Mouse (Mus musculus) limb, embryonic 11.5 days (tissue): ENCODE results near the gene Rft1. TPM values are rescaled to one million over a fixed set of nuclear protein-coding genes. Genes with fewer than 3 reads are reported as not detected.
"Not testable (repeated sequence)": the region's sequence is repeated elsewhere in the genome, so short reads cannot be mapped to it uniquely, and the experiment has no call there.

Experiments used
- ATAC-seq: fragments of 200-750 bp; cut with Nextera tagmentation; 2 replicates; pipeline ENCODE4 v1.8.0; 2017; ENCODE audit warnings: low read depth; ENCODE audit not compliant: insufficient number of reproducible peaks, low FRiP score, low TSS enrichment
- DNase-seq: peaks from one replicate; pipeline ENCODE4 v3.0.0-alpha.2; 2015; ENCODE audit warnings: low spot score
- H3K27ac ChIP-seq: fragments of 300-500 bp; sonication (generic); replicated peaks from 2 replicates; pipeline ENCODE4 v1.5.1; 2014; ENCODE audit warnings: low read depth, mild to moderate bottlenecking, low read length
- H3K27me3 ChIP-seq: fragments of 300-500 bp; sonication (generic); 2 replicates; pipeline ENCODE4 v1.6.1; 2014; ENCODE audit warnings: mild to moderate bottlenecking, low read length, mixed read lengths; ENCODE audit not compliant: control insufficient read depth, insufficient read depth
- H3K36me3 ChIP-seq: fragments of 300-500 bp; sonication (generic); 2 replicates; pipeline ENCODE4 v1.6.1; 2014; ENCODE audit warnings: mild to moderate bottlenecking, low read length, moderate library complexity, mixed read lengths; ENCODE audit not compliant: control insufficient read depth, insufficient read depth
- H3K4me1 ChIP-seq: fragments of 300-500 bp; sonication (generic); 2 replicates; pipeline ENCODE4 v1.6.1; 2014; ENCODE audit warnings: low read length, mixed read lengths; ENCODE audit not compliant: control insufficient read depth, insufficient read depth
- H3K4me2 ChIP-seq: fragments of 300-500 bp; sonication (generic); 2 replicates; pipeline ENCODE4 v1.6.1; 2014; ENCODE audit warnings: low read depth, mild to moderate bottlenecking, moderate library complexity; ENCODE audit not compliant: severe bottlenecking
- H3K4me3 ChIP-seq: fragments of 300-500 bp; sonication (generic); 2 replicates; pipeline ENCODE4 v1.5.1; 2014; ENCODE audit warnings: low read depth, low read length
- H3K9ac ChIP-seq: fragments of 300-500 bp; sonication (generic); 2 replicates; pipeline ENCODE4 v1.6.1; 2014; ENCODE audit warnings: mild to moderate bottlenecking, low read length
- H3K9me3 ChIP-seq: fragments of 300-500 bp; sonication (generic); 2 replicates; pipeline ENCODE4 v1.6.1; 2016; ENCODE audit warnings: low read length; ENCODE audit not compliant: control insufficient read depth
- WGBS: fragments of 180-500 bp; shearing (Covaris S2); extraction: QIAGEN DNeasy Blood & Tissue Kit; methylation state at CpG from one replicate; pipeline ENCODE4 v1.1.7; 2014; 5-methylcytosine and 5-hydroxymethylcytosine counted together
- polyA plus RNA-seq: library from polyadenylated mRNA; unstranded; fragments of >200 nt; fragmentation: Nextera tagmentation; extraction: Ambion mirVana; gene quantifications from 2 replicates; pipeline ENCODE4 v1.2.1, GENCODE M21; 2014

Gene Rft1
- polyA plus RNA-seq, 1 experiment from 2014 or later, result 19.0 TPM

DNA sequence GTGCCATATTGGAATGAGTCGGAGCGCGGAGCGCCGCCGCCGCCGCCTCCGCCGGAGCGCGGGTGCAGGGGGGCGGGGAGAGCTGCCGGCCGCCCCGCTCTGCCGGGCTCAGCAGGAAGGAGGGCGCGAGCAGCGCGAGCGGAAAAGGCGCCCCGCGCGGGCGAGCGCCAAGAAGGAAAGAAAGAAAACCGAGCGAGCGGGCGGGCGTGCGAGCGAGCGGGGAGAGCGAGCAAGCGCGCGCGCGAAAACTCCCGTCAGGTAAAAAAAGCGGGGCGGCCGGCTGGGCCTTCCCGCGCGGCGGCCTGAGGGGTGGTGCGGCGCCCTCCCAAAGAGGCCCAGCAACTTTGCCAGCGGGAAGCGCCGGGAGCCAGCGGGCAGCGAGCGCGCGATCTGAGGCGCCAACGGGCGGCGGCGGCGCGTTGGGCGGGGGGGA is 61.5 kb downstream of the Rft1 start:
- no peaks in the 10 kb centered on the region for H3K9me3 ChIP-seq
- H3K36me3 ChIP-seq, result no peaks in the 10 kb centered on the region
- DNase-seq (no peak), ATAC-seq (peak; percentile 75)
- H3K27me3 ChIP-seq, result peaks cover 5% of the 10 kb centered on the region; the same call in 1 of the 2 replicates
- H3K9ac ChIP-seq, result peak overlapping the region; percentile 94
- H3K4me3 ChIP-seq, result peak overlapping the region; percentile 80
- WGBS, result under 1% methylated on average over 45 of the region's 68 CpGs
- peak overlapping the region; percentile 90 for H3K27ac ChIP-seq
- 0 out of 2 replicates have a peak, but pooled peaks cover 3% of the 10 kb centered on the region for H3K4me1 ChIP-seq
- peak overlapping the region; percentile 75 for H3K4me2 ChIP-seq

DNA sequence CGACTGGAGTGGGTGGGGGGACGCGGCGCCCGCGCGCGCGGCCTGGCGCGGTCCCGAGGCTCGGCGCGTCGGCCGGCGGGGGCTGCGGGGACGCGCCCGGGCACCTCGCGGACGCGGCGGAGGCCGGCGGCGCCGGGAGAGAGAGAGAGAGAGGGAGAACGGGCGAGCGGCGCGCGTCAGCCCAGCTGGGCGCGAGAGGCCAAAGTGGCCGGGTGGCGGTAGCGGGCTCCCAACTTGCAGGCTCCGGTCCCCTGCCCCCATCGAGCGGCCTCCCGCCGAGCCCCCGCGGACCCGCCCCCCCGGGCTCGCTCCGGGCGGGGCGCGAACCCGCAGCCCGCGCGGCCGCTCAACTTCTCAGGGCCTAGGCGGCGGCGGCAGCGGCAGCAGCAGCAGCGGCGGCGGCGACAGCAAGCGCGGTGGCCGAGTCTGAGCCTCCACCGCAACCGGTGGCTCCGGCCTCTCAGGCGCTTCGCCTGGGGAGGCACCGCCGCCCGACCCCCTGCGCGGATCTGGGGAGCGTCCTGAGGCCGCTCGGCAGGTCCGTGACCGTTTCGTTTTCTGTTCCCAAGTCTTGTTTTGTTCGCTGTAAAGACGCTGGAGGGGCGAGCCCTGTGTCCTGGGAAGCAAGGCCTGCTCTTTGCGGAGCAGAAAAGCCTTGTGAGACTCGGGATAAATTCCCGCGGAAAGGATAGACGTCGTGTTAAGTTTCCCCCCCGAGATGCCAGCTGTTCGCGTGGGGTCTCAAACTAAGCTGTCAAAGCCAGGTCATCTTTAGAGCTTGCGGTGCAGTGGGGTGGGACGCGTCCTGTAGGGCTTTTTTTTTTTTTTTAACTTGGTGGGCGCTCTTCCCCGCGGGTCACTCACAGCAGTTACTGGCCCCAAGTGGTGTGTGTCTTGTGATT is 62.1 kb downstream of the Rft1 start:
- H3K4me2 ChIP-seq, result peak overlapping the region; percentile 75
- peak overlapping the region; percentile 94 for H3K9ac ChIP-seq
- peak overlapping the region; percentile 90 for H3K27ac ChIP-seq
- 0 out of 2 replicates have a peak, but pooled peaks cover 3% of the 10 kb centered on the region for H3K4me1 ChIP-seq
- peak; percentile 79 for DNase-seq
- H3K36me3 ChIP-seq, result no peaks in the 10 kb centered on the region
- H3K4me3 ChIP-seq, result peak overlapping the region; percentile 80
- WGBS, result under 1% methylated on average over 77 of the region's 106 CpGs
- no peaks in the 10 kb centered on the region for H3K9me3 ChIP-seq
- ATAC-seq, result peak; percentile 55; the same call in 1 of the 2 replicates
- H3K27me3 ChIP-seq, result peaks cover 5% of the 10 kb centered on the region; the same call in 1 of the 2 replicates

GRCm38 (mm10) chr14:30716953-30717285 is 62.8 kb downstream of the Rft1 start:
- no peak for ATAC-seq
- DNase-seq, result no peak
- Histone ChIP-seq H3K9ac (peak overlapping the region; percentile 94), H3K4me2 (peak overlapping the region; percentile 75), H3K27me3 (peaks cover 5% of the 10 kb centered on the region; the same call in 1 of the 2 replicates), H3K9me3 (no peaks in the 10 kb centered on the region), H3K36me3 (no peaks in the 10 kb centered on the region), H3K4me3 (peak overlapping the region; percentile 80), H3K27ac (no peak overlapping the region), H3K4me1 (0 out of 2 replicates have a peak, but pooled peaks cover 3% of the 10 kb centered on the region)
- 9% methylated on average over 7 of the region's 7 CpGs for WGBS

DNA sequence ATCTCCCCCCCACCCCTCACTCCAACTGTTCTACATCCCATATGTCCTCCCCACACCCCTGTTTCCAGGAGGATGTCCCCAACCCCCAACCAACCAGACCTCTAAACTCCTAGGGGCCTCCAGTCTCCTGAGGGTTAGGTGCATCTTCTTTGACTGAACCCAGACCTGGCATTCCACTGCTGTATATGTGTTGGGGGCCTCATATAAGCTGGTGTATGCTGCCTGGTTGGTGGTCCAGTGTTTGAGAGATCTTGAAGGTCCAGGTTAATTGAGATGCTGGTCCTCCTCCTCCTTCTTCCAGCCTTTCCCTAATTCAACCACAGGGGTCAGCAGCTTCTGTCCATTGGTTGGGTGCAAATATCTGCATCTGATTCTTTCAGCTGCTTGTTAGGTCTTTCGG is 64.5 kb downstream of the Rft1 start:
- not testable (repeated sequence) for H3K4me3 ChIP-seq, H3K4me1 ChIP-seq, DNase-seq, H3K27ac ChIP-seq, H3K9me3 ChIP-seq, H3K9ac ChIP-seq, H3K36me3 ChIP-seq, H3K4me2 ChIP-seq, ATAC-seq, H3K27me3 ChIP-seq
- 91% methylated on average over 1 of the region's 1 CpGs for WGBS

DNA sequence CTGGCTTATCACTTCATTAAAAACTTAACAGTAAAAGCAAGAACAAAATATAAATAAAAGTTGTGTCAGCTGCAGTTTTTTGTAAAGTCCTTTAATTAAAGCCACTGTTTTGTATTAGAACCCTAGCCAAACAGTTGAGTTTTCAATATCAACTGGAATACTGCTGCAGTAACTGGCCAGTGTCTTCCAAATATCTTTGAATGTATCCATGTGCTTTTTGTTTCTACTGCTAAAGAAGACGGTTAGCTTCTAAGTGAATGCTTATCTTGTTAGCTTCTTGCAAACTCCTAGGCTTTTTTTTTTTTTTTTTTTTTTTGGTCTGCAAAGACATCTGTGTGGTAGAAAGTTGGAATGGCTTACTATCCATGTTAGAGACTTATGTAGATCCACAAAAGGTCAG is 65.4 kb downstream of the Rft1 start:
- no peak for ATAC-seq
- DNase-seq, result no peak
- WGBS, result 89% methylated on average over 1 of the region's 1 CpGs
- H3K4me3 ChIP-seq, result no peak overlapping the region
- peaks cover 3% of the 10 kb centered on the region; the same call in 1 of the 2 replicates for H3K27me3 ChIP-seq
- no peak overlapping the region for H3K9ac ChIP-seq
- H3K36me3 ChIP-seq, result no peaks in the 10 kb centered on the region
- no peak overlapping the region for H3K27ac ChIP-seq
- H3K4me2 ChIP-seq, result no peak overlapping the region
- H3K4me1 ChIP-seq, result 0 out of 2 replicates have a peak, but pooled peaks cover 3% of the 10 kb centered on the region
- no peaks in the 10 kb centered on the region for H3K9me3 ChIP-seq

GRCm38 (mm10) chr14:30721850-30722249 is 67.7 kb downstream of the Rft1 start:
- 0 out of 2 replicates have a peak, but pooled peaks cover 3% of the 10 kb centered on the region for H3K4me1 ChIP-seq
- WGBS, result 88% methylated on average over 1 of the region's 1 CpGs
- no peaks in the 10 kb centered on the region for H3K27me3 ChIP-seq
- no peak overlapping the region for H3K9ac ChIP-seq
- no peak overlapping the region for H3K27ac ChIP-seq
- DNase-seq, result no peak
- no peak for ATAC-seq
- H3K4me3 ChIP-seq, result no peak overlapping the region
- no peaks in the 10 kb centered on the region for H3K9me3 ChIP-seq
- H3K36me3 ChIP-seq, result no peaks in the 10 kb centered on the region
- no peak overlapping the region for H3K4me2 ChIP-seq

DNA sequence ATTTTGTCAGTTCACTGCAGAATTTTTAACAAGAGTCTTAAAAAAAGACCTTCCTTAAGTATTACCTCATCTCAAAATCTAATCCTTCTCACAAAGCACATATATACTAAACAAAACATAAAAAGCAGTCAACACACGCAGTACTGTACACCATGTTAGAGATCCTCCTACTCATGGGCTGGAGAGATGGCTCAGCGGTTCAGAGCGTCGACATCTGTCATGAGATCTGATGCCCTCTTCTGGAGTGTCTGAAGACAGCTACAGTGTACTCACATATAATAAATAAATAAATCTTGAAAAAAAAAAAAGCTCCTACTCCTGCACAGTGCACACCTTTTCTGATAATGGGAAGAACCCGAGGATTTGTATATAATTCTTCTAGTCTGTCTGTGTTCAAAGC is 68.2 kb downstream of the Rft1 start:
- no peak overlapping the region for H3K27ac ChIP-seq
- H3K36me3 ChIP-seq, result no peaks in the 10 kb centered on the region
- no peaks in the 10 kb centered on the region for H3K9me3 ChIP-seq
- H3K27me3 ChIP-seq, result no peaks in the 10 kb centered on the region
- WGBS, result 87% methylated on average over 5 of the region's 5 CpGs
- DNase-seq (no peak), ATAC-seq (no peak)
- no peak overlapping the region for H3K4me2 ChIP-seq
- H3K4me1 ChIP-seq, result no peaks in the 10 kb centered on the region
- no peak overlapping the region for H3K4me3 ChIP-seq
- H3K9ac ChIP-seq, result no peak overlapping the region

DNA sequence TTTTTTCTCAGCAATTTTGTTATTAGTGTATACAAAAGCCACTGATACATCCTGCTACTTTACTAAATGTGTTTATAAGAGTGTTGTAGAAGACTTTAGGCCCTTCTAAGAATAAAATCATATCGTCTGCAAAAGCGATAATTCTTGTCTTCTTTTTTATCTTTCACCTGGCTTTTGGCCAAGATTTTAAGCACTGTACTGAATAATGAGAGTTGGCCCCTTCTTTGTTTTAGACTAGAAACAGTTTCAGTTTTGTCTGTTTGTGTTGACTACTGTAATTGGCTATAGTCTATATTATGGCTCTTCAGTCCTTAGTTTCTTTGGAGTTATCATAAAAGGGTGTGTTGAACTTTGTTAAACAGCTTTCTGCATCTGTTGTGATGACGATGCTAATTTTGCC is 77.7 kb downstream of the Rft1 start:
- Histone ChIP-seq H3K4me3 (no peak overlapping the region), H3K36me3 (no peaks in the 10 kb centered on the region), H3K9ac (no peak overlapping the region), H3K9me3 (no peaks in the 10 kb centered on the region), H3K27ac (no peak overlapping the region), H3K4me1 (no peaks in the 10 kb centered on the region), H3K27me3 (no peaks in the 10 kb centered on the region), H3K4me2 (no peak overlapping the region)
- no peak for DNase-seq
- WGBS, result 92% methylated on average over 3 of the region's 3 CpGs
- ATAC-seq, result no peak
